In genomic region chr3:94659142-94659748, GRCm38 (mm10) we compare ENCODE assay signal across 1 mouse cellular context.
A peak's percentile ranks its signal among the peaks of the same experiment; 100 is the strongest.
TF ChIP-seq lines count a peak whose summit lies in the region.

No protein-coding gene starts in this region.

TF ChIP-seq in MEL, 35 proteins besides CTCF, POLR2A, EP300 and RAD21:
- peak; percentile 56 for TF ChIP-seq USF1 (IDR thresholded peaks at IDR 0.05; ENCODE audit: low read depth, low read length)
